Mouse (Mus musculus) frontal cortex, postnatal 36 days (tissue): ENCODE results near the gene Hoxa5.

Experiments
- DNase-seq, 2 experiments: peaks; one replicate each; pipeline ENCODE4 v3.0.0; 2022; ENCODE audit warnings: low spot score in 2 of 2

Hoxa5 gene

DNA sequence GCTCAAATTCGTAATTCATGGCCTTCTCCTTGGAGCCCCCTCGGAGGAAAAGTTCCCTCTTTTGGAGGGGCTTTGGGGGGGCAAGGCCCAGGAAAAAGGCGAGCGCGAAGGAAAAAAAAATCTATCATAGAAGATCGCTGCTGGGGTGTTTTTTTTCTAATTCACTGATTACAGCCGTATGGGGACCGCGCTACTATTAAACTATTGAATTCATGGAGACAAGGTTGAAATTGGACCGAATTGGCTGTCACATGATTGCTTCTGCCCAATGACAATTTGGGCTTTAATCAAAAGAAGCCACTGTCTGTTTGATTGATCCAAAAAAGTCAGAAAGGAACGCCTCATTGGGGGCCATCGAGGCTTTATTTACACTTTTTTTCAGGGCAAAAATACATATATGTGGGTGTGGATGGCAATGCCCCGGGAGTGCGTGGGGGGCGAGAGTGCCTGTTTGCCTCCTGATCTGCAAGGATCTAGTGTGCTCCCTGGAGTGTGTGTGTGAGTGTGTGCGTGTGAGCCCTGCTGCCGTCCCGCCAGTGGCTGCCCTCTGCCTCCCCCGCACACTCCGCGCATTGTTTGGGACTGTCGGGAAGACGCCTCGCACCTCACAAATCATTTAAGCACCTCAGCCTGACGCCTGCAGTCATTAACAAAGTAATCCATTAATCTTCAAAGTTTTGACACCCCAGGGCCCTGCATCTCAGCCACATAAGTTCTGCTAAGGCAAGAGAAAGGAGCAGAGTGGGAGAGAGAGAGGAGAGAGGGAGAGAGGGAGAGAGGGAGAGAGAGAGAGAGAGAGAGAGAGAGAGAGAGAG is 39.6 kb downstream of the Hoxa5 start, which contains the start of gene Hoxa2:
Gene Hoxa2, minus strand, starts transcription at position 206 of the 815 bp plus-strand sequence.
- DNase-seq: no peak

DNA sequence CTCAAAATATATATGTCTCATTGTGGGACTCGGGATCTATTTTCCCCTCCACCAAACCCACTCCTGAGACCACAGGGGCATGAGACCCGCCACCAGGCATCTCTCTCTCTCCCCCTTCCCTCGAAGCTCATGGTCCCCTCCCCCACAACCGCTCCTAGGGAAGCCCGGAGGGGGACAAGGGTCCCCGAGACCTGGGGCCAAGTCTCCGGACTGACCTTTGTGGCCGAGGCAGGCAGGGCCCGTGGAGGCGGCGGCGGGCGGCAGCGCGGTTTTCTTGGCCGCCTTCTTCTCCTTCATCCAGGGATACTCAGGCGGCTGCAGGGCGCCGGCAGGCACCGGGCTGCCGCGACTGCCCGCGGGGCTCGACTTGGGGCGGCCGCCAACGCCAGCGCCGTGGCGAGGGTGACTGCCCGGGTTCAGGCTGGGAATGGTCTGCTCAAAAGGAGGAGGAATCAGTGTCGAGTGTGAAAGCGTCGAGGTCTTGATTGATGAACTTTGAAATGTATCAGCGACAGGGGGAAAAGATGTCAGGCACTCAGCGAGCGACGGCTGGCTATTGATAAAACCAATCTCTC is 40.2 kb downstream of the Hoxa5 start:
- DNase-seq: no peak

DNA sequence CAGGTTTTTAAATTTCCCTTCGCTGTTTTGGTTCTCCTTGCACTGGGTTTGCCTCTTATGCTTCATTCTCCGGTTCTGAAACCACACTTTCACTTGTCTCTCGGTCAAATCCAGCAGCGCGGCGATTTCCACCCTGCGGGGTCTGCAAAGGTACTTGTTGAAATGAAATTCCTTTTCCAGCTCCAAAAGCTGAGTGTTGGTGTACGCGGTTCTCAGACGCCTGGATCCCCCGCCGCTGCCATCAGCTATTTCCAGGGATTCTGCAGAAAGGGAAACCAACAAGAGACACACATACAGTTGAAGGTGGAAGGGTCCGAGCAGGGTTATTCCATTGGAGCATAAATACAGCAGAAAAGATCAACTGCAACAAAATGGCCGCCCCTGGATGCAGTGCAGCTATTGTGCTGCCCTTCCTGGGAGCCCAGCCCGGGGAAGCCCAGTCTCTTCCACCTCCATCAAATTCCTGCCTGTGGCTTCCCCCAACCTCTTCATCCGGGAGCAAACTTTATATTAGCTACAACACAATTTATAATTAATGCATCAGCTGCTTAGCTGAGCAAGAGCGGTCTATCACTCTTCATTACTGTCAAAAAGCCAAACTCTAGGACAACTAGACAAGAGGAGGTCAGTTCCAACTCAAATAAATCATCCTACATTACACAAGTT is 40.9 kb downstream of the Hoxa5 start:
- no peak for DNase-seq

DNA sequence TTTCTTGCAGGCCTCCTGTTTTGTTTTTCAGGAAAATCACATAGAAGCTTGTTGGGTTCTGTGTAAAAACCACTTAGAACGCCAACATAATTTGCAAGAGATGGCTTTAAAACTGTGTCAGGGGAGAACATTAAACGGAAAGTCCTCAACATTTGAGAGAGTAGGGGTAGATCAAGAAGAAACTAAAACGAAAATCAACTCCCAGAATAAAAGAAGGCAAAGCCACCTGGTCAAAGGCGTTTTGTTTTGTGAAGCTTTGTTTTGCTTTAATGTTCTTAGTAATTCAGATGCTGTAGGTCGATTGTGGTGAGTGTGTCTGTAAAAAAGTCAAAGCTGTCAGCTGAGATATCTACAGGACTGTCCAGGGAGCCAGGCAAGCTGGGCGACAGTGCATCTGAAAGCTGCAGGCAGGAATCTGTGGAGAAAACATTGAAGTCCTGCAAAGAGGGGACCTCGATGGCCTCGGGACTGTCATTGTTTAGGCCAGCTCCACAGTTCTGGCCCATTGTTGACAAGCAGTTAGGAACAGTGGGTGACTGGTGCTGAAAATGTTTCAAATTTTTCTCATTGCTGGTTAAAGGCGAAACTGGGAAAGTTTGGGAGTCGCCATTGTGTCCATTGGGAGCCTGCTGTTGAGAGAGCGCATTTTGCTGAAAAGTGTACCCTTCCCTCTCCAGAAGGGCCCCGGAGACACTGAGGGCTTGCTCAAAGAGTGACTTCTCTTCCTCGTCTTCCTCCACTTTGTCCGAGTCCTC is 41.6 kb downstream of the Hoxa5 start:
- no peak for DNase-seq

DNA sequence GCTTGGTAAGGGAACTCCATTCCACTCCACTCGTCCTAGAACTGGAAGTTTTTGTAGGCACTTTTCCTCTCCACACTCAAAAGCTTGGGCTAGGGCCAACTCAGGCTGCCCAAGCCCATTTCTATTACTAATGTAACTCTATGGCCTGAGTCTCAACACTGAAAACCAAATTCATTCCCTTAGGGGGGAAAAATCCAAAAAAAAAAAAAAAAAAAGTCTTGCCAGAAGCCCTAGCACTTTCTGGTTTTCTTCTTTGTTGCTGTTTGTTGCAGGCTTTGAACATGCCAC is 42.4 kb downstream of the Hoxa5 start:
- no peak for DNase-seq

DNA sequence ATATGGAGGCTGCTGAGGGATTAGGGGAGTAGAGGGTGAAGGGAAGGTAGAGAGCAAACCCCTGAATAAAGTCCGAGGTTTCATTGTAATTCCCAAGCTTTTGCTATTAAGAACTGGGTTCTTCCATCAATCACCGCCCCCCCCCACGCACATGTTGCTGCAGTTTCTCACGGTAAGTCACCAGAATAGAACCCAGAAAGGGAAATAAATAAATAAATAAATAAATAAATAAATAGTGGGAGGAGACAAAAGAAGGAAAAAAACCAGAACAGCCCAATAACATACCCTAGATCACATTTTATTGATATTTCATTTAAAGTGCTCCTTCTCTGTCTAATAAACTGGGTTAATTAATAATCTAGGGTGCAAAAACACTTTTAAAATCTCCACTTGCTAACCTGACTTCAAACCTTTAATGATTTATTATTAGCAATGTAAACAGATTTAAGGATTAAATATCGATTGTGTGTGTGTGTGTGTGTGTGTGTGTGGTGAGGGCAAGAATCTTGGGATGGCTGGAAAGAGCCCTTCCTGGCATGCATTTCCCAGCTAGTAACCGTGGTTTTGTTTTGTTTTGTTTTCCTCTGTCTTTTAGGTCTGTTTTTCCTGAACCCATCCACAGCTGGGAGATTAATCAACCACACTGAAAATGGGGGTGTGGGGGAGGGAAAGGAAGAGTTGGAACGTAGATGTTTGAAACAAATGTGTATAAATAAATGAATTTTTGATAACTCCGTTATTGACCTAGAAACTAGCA is 42.9 kb downstream of the Hoxa5 start:
- DNase-seq: no peak

DNA sequence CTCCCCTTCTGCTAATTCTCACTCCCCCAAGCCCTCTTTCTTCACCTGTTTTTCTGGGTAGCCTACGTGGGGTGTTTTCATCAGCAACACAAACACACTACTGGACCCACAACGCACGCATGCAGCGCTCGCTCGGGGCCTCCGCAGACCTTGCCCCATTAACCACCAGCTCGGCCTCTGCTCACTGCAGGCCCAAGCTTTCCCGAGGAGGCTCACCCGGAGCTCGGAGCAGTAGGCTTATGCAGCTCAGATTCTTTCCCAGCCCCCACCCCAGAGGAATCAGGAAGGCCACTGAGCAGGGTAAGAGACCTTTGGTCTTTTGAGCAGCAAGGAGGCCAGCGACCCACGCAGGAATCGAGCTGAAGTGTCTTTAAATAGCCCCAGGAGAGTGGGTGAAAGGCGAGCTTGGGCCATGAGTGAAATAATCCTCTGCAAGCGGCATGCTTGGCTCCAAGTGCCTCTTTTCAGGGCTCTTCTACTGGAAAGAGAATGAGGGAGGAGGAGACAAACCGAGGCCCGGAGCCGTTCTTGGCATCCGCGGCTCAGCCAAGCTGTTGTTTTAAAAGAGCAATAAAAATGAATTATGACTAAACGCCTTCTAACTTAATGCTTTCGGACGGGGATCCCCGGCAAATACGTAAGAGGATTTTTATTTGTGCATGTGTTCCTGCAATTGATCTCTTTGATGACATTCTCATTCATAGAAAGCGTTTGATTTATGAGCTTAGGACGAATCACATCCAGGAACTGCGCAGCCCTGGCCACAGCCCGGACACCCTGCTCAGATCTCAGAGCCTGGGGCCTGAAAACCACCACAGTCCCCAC is 43.7 kb downstream of the Hoxa5 start:
- no peak for DNase-seq

DNA sequence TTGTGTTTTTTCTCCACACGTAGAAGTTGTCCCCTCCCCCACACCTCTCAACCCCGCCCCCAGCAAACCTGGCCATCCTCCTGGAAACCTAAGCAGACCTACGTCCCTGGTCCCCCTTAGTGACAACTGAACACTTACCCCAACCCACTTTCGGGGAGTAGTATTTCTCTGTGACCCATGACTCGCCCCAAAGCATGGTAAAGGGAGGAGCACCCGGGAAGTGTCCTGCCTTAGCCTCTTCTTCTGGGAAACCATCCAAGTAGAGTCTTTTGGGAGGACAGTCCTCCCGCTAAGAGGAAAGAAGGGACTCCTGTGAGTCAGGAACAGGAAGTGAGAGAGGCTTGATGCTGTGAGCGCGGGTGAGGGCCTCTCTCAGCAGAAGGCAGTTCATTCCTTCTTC is 44.4 kb downstream of the Hoxa5 start:
- DNase-seq: no peak

DNA sequence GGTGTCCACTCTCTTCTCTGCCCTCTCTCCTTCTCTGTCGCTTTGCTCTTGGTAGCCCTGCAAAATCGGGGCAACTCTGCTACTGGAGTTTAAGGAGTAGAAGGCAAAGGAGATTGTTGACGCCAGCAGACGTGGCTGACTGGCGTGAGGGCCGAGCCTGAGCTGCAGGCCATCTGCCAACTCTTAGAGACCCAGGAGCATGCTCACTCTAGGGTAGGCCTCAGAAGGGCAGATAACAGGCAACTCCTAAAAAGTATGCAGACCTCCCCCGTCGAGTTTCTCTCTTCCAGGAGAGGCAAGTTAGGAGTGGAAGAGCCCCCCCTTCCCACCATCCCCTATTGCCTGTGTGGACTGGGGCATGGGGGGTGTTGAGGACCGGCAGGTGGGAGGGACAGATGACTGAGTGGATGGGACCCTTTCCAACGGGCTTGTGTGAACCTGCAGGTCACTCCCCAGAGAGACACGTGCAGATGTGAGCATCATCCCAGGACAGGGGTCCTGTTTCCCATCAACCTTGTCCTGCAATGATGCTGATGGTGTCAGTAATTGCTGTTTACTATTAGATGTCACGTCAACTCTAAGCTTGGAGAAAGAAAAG is 45.1 kb downstream of the Hoxa5 start:
- no peak for DNase-seq

DNA sequence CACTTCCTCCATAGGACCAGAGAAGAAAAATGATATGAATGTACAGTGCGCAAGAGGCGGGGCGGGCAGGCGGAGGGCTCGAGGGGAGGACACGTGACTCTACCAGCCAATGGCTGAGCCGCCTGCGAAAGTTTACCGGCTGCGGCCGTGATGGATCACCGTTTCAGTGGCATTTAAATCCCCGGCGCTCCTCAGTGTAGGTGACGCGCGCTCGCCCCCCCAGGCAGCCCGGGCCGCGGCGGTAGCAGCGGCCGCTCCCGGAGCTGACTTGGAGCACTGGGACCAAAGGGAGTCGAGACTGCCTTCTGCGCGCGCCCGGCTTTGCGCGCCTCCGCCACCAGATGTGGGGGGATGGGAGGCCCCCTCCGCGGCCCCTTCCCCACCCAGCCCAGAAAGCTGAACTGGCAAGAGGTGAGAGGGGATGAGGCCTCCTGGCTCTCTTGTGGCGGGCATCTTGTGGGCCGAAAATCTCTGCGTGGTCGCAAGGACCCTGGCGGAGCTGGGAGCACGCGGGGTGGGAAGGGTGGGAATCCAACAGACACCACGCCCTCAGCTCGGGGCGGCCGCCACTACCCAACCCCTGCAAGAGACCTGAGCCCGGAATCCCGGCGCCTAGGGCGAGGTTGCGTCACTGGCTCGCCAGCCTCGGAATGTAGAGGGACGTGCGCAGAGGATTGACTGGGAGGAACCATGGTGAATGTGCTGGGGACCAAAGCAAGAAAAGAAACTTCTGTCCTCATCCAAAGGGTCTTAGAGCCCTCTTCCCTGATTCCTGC is 45.9 kb downstream of the Hoxa5 start, which contains the start of gene Hoxa1:
Gene Hoxa1, minus strand, starts transcription at position 42 of the 776 bp plus-strand sequence.
- no peak for DNase-seq

DNA sequence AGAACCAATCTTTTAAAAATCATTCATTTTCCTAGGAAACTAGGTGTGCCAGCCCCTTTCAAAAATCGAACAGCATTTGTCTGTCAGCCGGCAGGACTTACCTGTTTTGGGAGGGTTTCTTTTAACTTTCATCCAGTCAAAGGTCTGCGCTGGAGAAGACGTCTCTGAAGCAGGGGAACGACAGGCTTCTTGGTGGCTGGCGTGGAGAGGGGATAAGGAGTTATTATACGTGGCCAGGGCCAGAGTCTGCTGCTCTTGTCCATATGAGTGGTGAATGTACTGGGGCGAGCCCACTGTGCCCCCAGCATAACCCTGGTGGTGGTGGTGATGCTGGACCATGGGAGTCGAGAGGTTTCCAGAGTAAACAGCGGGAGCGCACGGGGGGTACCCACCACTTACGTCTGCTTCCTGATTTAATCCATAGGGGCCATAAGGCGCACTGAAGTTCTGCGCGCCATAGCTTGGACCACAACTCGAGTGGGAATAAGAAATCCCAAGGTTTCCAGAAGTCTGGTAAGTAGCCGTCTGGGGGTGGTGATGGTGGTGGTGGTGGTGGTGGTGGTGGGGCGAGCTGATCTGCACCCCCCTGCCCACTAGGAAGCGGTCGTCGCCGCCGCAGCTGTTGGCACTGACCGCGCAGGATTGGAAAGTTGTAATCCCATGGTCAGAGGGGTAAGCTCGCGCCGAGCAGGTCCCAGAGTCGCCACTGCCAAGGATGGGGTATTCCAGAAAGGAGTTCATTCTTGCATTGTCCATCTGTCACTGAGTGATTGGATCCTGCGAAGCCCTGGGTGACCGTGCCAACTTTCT is 46.7 kb downstream of the Hoxa5 start:
- DNase-seq: no peak

DNA sequence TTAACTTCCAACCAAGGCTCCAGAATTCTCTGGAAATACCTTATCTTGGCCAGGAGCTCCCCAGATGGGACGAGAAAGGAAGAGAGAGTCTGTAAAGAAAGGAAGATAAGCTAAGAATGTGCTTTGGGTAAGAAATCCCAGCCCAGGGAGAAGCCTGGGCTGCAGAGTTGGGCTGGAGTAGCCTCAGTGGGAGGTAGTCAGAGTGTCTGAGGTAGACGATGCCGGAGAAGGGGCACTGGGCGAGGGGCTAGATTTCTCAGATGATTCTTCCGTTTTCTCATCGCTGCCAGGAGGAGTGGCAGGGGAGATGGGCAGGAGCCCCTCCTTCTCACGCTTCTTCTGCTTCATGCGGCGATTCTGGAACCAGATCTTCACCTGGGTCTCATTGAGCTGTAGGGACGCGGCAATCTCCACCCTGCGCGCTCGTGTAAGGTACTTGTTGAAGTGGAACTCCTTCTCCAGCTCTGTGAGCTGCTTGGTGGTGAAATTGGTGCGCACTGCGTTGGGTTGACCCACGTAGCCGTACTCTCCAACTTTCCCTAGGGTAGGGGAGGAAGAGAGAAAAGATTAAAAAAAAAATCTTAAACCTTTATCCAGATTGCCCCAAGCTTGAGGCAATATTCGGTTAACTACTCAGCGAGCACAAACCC is 47.7 kb downstream of the Hoxa5 start:
- no peak for DNase-seq

DNA sequence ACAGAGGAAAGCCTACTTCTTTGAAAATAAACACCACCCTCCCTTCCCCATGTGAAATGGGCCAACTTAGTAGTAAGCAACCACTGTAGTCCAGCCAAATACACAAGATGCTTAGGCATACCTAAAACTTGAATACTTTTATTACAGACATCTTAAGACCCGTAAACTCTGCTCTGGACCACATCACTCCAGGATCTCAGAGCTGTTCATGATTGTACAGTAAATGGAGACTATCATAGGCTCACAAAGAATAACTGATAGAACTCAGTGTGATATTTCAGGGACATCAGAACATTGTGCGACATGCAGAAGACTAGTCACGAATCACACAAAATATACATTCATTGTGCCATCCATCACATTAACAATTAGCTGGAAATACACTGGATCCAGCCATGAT is 48.9 kb downstream of the Hoxa5 start:
- no peak for DNase-seq

DNA sequence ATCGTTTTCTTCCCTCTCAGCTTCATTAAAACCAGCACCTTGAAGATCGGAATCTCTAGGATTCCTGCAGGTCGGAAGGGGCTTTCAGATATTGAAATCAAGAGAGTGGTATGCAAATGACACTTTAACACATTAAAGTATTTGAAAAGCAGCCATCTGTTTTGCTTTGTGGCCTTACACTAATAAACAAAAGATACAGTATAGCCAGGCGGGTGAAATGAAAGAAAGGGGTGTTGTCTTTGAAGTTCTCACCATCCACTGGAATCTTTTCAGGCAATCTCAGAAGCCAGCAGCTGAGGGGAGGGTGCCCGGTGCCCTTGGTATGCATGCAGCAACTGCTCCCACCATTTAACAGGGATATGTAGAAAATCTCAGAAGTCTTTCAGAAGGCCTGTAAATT is 50.3 kb downstream of the Hoxa5 start:
- no peak for DNase-seq

DNA sequence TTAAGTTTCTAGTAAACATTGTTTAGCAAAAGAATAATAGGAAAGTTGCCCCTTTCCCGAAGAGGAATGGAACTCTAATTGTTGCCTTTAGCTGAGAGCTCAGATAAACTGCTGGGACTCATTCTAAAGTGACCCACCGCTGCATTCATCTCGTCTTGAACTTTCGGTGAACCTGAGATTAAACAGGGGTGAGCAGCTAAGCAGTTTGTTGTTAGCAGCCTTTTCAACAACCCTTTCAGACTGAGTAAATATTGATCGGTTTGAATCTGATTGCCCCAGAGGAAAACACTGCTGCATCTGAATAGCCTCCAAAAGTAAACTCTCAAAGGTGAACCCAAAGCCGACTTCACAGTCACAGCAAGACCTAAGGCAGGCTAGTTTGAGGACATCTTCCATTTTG is 51.1 kb downstream of the Hoxa5 start:
- DNase-seq: no peak

DNA sequence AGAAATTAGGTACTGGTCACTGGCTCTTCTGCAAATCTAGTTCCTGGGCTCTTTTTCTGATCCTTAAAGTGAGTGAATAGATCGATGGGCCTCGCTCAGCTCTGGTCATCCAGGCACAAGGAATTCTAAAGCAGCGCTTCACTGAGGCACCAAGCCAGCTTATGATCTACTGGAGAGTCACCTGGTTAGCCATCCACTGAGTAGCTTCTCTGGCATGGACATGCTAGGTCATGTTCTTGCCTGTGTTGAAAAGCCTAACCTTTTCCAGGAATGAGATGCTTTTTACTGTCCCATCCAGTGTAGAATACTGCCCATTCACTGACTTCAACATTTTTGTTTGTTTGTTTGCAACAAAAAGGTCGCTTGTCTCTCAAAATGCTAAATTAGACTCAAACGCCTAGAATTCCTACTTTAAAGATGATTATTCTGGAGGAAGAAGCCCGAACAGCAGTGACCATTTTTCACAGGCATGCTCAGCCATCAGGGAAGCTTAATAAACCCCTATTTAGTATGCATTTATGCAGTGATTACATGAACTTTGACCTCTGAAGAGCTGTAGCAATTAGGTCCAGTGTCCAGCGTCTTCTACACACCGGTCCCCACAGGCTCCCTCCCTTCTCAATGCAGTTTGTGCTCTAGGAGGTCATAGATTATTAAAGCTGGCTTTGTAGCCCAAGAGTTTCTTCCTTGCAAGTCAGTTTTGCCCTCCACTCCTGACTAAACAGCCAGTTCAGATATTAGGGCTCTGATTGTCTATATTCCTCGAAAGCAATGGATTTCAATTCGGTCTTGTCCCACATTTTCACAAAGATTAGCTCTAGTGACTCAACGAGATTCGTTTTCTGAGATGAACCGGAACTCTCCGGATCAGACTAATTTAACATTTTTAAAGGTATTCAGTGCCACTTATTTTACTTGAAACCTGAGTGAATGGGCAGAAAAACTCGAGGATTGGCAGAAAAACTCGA is 51.9 kb downstream of the Hoxa5 start:
- no peak for DNase-seq
